Comparison of ENCODE assay signal across 22 mouse cellular contexts in the genomic region with DNA sequence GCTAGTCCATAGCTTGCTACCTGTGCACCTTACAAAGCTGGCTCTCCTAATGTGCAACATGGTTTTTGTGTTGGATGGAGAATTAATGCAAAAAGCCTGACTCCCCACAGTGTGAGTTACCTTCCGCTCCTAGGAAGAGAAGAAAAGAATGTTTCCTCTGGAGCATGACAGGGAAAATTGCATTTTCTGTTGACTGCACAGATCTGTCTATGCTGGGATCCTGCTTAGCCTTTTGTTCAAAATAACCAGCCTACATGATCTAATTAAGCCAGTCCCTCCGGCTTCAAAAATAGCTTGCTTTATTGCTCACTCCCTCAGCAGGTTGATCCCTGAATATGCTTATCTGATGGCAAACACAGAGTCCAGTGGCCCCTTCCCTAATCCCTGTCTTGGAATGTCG. TPM values are rescaled to one million over a fixed set of nuclear protein-coding genes. Genes with fewer than 3 reads are reported as not detected.
DNase-seq lines count a peak whose midpoint lies in the region; ATAC-seq and TF ChIP-seq lines count a peak whose summit lies in the region.
"Had no signal": no experiment of that assay in that cellular context is flagged by ENCODE, and none has a peak within 500 bp of the region (broad histone marks: within the 10 kb centered on the region; RNA-seq: fewer than 3 reads in every experiment).

No protein-coding gene starts in this region.

- no peaks in the 10 kb centered on the region for H3K36me3 ChIP-seq in embryonic facial prominence, embryonic 14.5 days (ENCODE audit: control insufficient read depth, insufficient read depth, low read length)
- H3K36me3 ChIP-seq in embryonic facial prominence, embryonic 10.5 days (replicated peaks) = no peaks in the 10 kb centered on the region
- no peaks in the 10 kb centered on the region for H3K36me3 ChIP-seq in intestine, embryonic 14.5 days (ENCODE audit: control insufficient read depth, insufficient read depth, low read length)
- H3K36me3 ChIP-seq in intestine, postnatal 0 days (ENCODE audit: control insufficient read depth, insufficient read depth) = no peaks in the 10 kb centered on the region
- H3K36me3 ChIP-seq in hindbrain, embryonic 15.5 days = no peaks in the 10 kb centered on the region
- H3K36me3 ChIP-seq in neural tube, embryonic 15.5 days = no peaks in the 10 kb centered on the region
- H3K36me3 ChIP-seq: heart, embryonic 13.5 days; intestine, embryonic 15.5 days; limb, embryonic 12.5 days; liver, embryonic 13.5 days had no signal

- no peaks in the 10 kb centered on the region for H3K9me3 ChIP-seq in embryonic facial prominence, embryonic 14.5 days (ENCODE audit: control insufficient read depth, low read length)
- H3K9me3 ChIP-seq in embryonic facial prominence, embryonic 10.5 days = no peaks in the 10 kb centered on the region
- H3K9me3 ChIP-seq in intestine, embryonic 14.5 days (ENCODE audit: control insufficient read depth, low read length) = no peaks in the 10 kb centered on the region
- no peaks in the 10 kb centered on the region for H3K9me3 ChIP-seq in intestine, postnatal 0 days (ENCODE audit: control insufficient read depth)
- no peaks in the 10 kb centered on the region for H3K9me3 ChIP-seq in hindbrain, embryonic 15.5 days
- no peaks in the 10 kb centered on the region for H3K9me3 ChIP-seq in neural tube, embryonic 15.5 days (replicated peaks)
- H3K9me3 ChIP-seq: heart, embryonic 13.5 days; intestine, embryonic 15.5 days; limb, embryonic 12.5 days; liver, embryonic 13.5 days had no signal

- no peak for DNase-seq in embryonic facial prominence, embryonic 14.5 days (ENCODE audit: low spot score)
- no peak for DNase-seq in embryonic facial prominence, embryonic 10.5 days (ENCODE audit: low spot score)
- no peak for DNase-seq in intestine, embryonic 14.5 days (ENCODE audit: low spot score)
- no peak for DNase-seq in right cerebral cortex, adult 2 months (ENCODE audit: low spot score in 2 of 2)
- DNase-seq in embryo, embryonic 10.5 days (ENCODE audit: low spot score) = no peak
- DNase-seq: adrenal gland, adult 8-10 months; cerebellum, adult 11-12 months; cerebellum, postnatal 25 days; kidney, postnatal 4 days; liver, embryonic 13.5 days; lung, embryonic 14.5 days; lung, postnatal 36 days; right cerebral cortex, adult 18-20 months; thymus, postnatal 25 days had no signal

- 0 out of 2 replicates have a peak, but pooled peaks have one; percentile 4 for ATAC-seq in embryonic facial prominence, embryonic 14.5 days (ENCODE audit: low read depth)
- 0 out of 2 replicates have a peak, but pooled peaks have one; percentile 12 for ATAC-seq in intestine, embryonic 14.5 days (replicated peaks; ENCODE audit: low FRiP score, low TSS enrichment, low read depth)
- no peak for ATAC-seq in intestine, postnatal 0 days
- peak; percentile 65; the same call in 1 of the 2 replicates for ATAC-seq in hindbrain, embryonic 15.5 days (ENCODE audit: low FRiP score, low read depth)
- peak; percentile 66; the same call in 1 of the 2 replicates for ATAC-seq in neural tube, embryonic 15.5 days (ENCODE audit: low FRiP score)
- ATAC-seq: intestine, embryonic 15.5 days; Patski had no signal

- no peaks in the 10 kb centered on the region for H3K4me1 ChIP-seq in embryonic facial prominence, embryonic 14.5 days (ENCODE audit: control insufficient read depth, insufficient read depth, low read length)
- peaks cover 21% of the 10 kb centered on the region for H3K4me1 ChIP-seq in embryonic facial prominence, embryonic 10.5 days
- H3K4me1 ChIP-seq in intestine, embryonic 14.5 days (replicated peaks; ENCODE audit: control insufficient read depth, insufficient read depth, low read length) = peaks cover 5% of the 10 kb centered on the region; the same call in 1 of the 2 replicates
- no peaks in the 10 kb centered on the region for H3K4me1 ChIP-seq in intestine, postnatal 0 days (replicated peaks; ENCODE audit: control insufficient read depth, insufficient read depth, low read length)
- peaks cover 21% of the 10 kb centered on the region for H3K4me1 ChIP-seq in hindbrain, embryonic 15.5 days (replicated peaks)
- H3K4me1 ChIP-seq in neural tube, embryonic 15.5 days = peaks cover 18% of the 10 kb centered on the region
- H3K4me1 ChIP-seq: liver, embryonic 13.5 days had no signal

- 55% methylated on average over 3 of the region's 3 CpGs for WGBS in embryonic facial prominence, embryonic 14.5 days
- 53% methylated on average over 3 of the region's 3 CpGs for WGBS in embryonic facial prominence, embryonic 10.5 days
- 56% methylated on average over 3 of the region's 3 CpGs for WGBS in intestine, embryonic 14.5 days
- 53% methylated on average over 3 of the region's 3 CpGs for whole genome bisulfite sequencing in intestine, postnatal 0 days
- 25% methylated on average over 3 of the region's 3 CpGs for WGBS in hindbrain, embryonic 15.5 days
- WGBS in neural tube, embryonic 15.5 days = 48% methylated on average over 3 of the region's 3 CpGs

- no peak overlapping the region for H3K27ac ChIP-seq in embryonic facial prominence, embryonic 14.5 days (replicated peaks; ENCODE audit: low read depth, low read length)
- no peak overlapping the region for H3K27ac ChIP-seq in embryonic facial prominence, embryonic 10.5 days (replicated peaks)
- no peak overlapping the region for H3K27ac ChIP-seq in intestine, embryonic 14.5 days (ENCODE audit: low read depth)
- H3K27ac ChIP-seq in intestine, postnatal 0 days (ENCODE audit: low read depth, low read length) = no peak overlapping the region
- H3K27ac ChIP-seq in hindbrain, embryonic 15.5 days (replicated peaks) = peak overlapping the region; percentile 55
- H3K27ac ChIP-seq in neural tube, embryonic 15.5 days (replicated peaks) = peak overlapping the region; percentile 49; the same call in 1 of the 2 replicates
- H3K27ac ChIP-seq: heart, embryonic 13.5 days; intestine, embryonic 15.5 days; limb, embryonic 12.5 days; liver, embryonic 13.5 days had no signal

- no peak for TF ChIP-seq CTCF in intestine, postnatal 0 days (IDR thresholded peaks at IDR 0.05; ENCODE audit: low read depth)

- H3K27me3 ChIP-seq in embryonic facial prominence, embryonic 14.5 days (replicated peaks; ENCODE audit: control insufficient read depth, insufficient read depth, low read length) = no peaks in the 10 kb centered on the region
- no peaks in the 10 kb centered on the region for H3K27me3 ChIP-seq in embryonic facial prominence, embryonic 10.5 days (replicated peaks; ENCODE audit: low read depth, poor library complexity, severe bottlenecking)
- H3K27me3 ChIP-seq in intestine, embryonic 14.5 days (replicated peaks; ENCODE audit: control insufficient read depth, insufficient read depth, low read length) = no peaks in the 10 kb centered on the region
- no peaks in the 10 kb centered on the region for H3K27me3 ChIP-seq in intestine, postnatal 0 days (replicated peaks; ENCODE audit: control insufficient read depth, insufficient read depth, low read length)
- no peaks in the 10 kb centered on the region for H3K27me3 ChIP-seq in hindbrain, embryonic 15.5 days
- H3K27me3 ChIP-seq in neural tube, embryonic 15.5 days (replicated peaks) = no peaks in the 10 kb centered on the region
- H3K27me3 ChIP-seq: heart, embryonic 13.5 days; intestine, embryonic 15.5 days; liver, embryonic 13.5 days; Patski had no signal

- no peak overlapping the region for H3K9ac ChIP-seq in embryonic facial prominence, embryonic 14.5 days (ENCODE audit: low read depth, low read length)
- no peak overlapping the region for H3K9ac ChIP-seq in intestine, embryonic 14.5 days (ENCODE audit: low read length)
- no peak overlapping the region for H3K9ac ChIP-seq in intestine, postnatal 0 days (ENCODE audit: low read depth, low read length)
- no peak overlapping the region for H3K9ac ChIP-seq in hindbrain, embryonic 15.5 days
- no peak overlapping the region for H3K9ac ChIP-seq in neural tube, embryonic 15.5 days (replicated peaks)
- H3K9ac ChIP-seq: heart, embryonic 13.5 days; intestine, embryonic 15.5 days; limb, embryonic 12.5 days; liver, embryonic 13.5 days; lung, embryonic 14.5 days had no signal

- no peak overlapping the region for H3K4me2 ChIP-seq in embryonic facial prominence, embryonic 14.5 days (ENCODE audit: low read depth, low read length)
- H3K4me2 ChIP-seq in intestine, embryonic 14.5 days (ENCODE audit: low read length) = no peak overlapping the region
- H3K4me2 ChIP-seq in intestine, postnatal 0 days (replicated peaks; ENCODE audit: low read depth) = no peak overlapping the region
- H3K4me2 ChIP-seq in hindbrain, embryonic 15.5 days = no peak overlapping the region
- no peak overlapping the region for H3K4me2 ChIP-seq in neural tube, embryonic 15.5 days
- H3K4me2 ChIP-seq: heart, embryonic 13.5 days; intestine, embryonic 15.5 days; limb, embryonic 12.5 days; liver, embryonic 13.5 days; lung, embryonic 14.5 days had no signal

- H3K4me3 ChIP-seq in embryonic facial prominence, embryonic 14.5 days (ENCODE audit: low read depth, low read length) = no peak overlapping the region
- no peak overlapping the region for H3K4me3 ChIP-seq in embryonic facial prominence, embryonic 10.5 days
- H3K4me3 ChIP-seq in intestine, embryonic 14.5 days (ENCODE audit: low read depth, low read length) = no peak overlapping the region
- H3K4me3 ChIP-seq in intestine, postnatal 0 days (ENCODE audit: low read depth, low read length) = no peak overlapping the region
- H3K4me3 ChIP-seq in hindbrain, embryonic 15.5 days = no peak overlapping the region
- H3K4me3 ChIP-seq in neural tube, embryonic 15.5 days (replicated peaks) = no peak overlapping the region
- H3K4me3 ChIP-seq: heart, embryonic 13.5 days; intestine, embryonic 15.5 days; limb, embryonic 12.5 days; liver, embryonic 13.5 days; myocyte had no signal

RNA-seq across cellular contexts. Expression of gene Cdv3, which starts 55.2 kb away (rescaled TPM):
- 92.7 and 94.0 TPM in 2 replicates for polyA plus RNA-seq in embryonic facial prominence, embryonic 14.5 days (2014; fragmentation: Nextera tagmentation; extraction: Ambion mirVana)
- 184 and 185 TPM in 2 replicates for polyA plus RNA-seq in embryonic facial prominence, embryonic 10.5 days (2016; fragmentation: Nextera tagmentation; extraction: Ambion mirVana)
- polyA plus RNA-seq in intestine, embryonic 14.5 days (2014; fragmentation: Nextera tagmentation; extraction: Ambion mirVana) = 85.0 and 99.1 TPM in 2 replicates
- polyA plus RNA-seq in intestine, postnatal 0 days (2015; fragmentation: Nextera tagmentation; extraction: Ambion mirVana) = 38.8 and 39.8 TPM in 2 replicates
- polyA plus RNA-seq in hindbrain, embryonic 15.5 days (2015; fragmentation: Nextera tagmentation; extraction: Ambion mirVana) = 85.6 and 85.9 TPM in 2 replicates
- polyA plus RNA-seq in neural tube, embryonic 15.5 days (2015; fragmentation: Nextera tagmentation; extraction: Ambion mirVana) = 89.9 and 101 TPM in 2 replicates

RNA-seq across cellular contexts. Expression of gene Bfsp2, which starts 59.4 kb away (rescaled TPM):
- 3.3 and 3.7 TPM in 2 replicates for polyA plus RNA-seq in embryonic facial prominence, embryonic 14.5 days (2014; fragmentation: Nextera tagmentation; extraction: Ambion mirVana)
- 0.75 and 1.3 TPM in 2 replicates for polyA plus RNA-seq in embryonic facial prominence, embryonic 10.5 days (2016; fragmentation: Nextera tagmentation; extraction: Ambion mirVana)
- polyA plus RNA-seq in intestine, embryonic 14.5 days (2014; fragmentation: Nextera tagmentation; extraction: Ambion mirVana) = 0.24 and 0.30 TPM in 2 replicates
- polyA plus RNA-seq in intestine, postnatal 0 days (2015; fragmentation: Nextera tagmentation; extraction: Ambion mirVana) = 0.35 and 0.41 TPM in 2 replicates
- 4.4 and 6.2 TPM in 2 replicates for polyA plus RNA-seq in hindbrain, embryonic 15.5 days (2015; fragmentation: Nextera tagmentation; extraction: Ambion mirVana)
- 2.5 and 2.7 TPM in 2 replicates for polyA plus RNA-seq in neural tube, embryonic 15.5 days (2015; fragmentation: Nextera tagmentation; extraction: Ambion mirVana)
- polyA plus RNA-seq: Patski had no signal

Comparison
In these comparisons a context has a peak if more than half of its experiments do, and no peak if none do; other contexts are left out.
1. H3K27ac ChIP-seq: peak in hindbrain, embryonic 15.5 days (single experiment) and neural tube, embryonic 15.5 days (single experiment); none in embryonic facial prominence, embryonic 14.5 days (single experiment), embryonic facial prominence, embryonic 10.5 days (single experiment), intestine, embryonic 14.5 days (single experiment) and intestine, postnatal 0 days (single experiment).